Mouse (Mus musculus) ES-E14 (cell line): ENCODE data around the gene Ccr5. TPM values are rescaled to one million over a fixed set of nuclear protein-coding genes. Genes with fewer than 3 reads are reported as not detected.

Source experiments
- DNase-seq: peaks from one replicate; pipeline ENCODE4 v3.0.0-alpha.2; 2013; ENCODE audit warnings: low read depth, low spot score
- H3K27ac ChIP-seq: 2 replicates; pipeline ENCODE4 v1.5.1; 2012; ENCODE audit warnings: low read depth, mild to moderate bottlenecking, low read length, moderate library complexity, mixed read lengths; ENCODE audit not compliant: poor library complexity, insufficient read depth, severe bottlenecking
- H3K36me3 ChIP-seq: 2 replicates; pipeline ENCODE4 v1.6.1; 2012; ENCODE audit warnings: mild to moderate bottlenecking, low read length, moderate library complexity, mixed read lengths; ENCODE audit not compliant: control insufficient read depth, poor library complexity, insufficient read depth, severe bottlenecking
- H3K4me1 ChIP-seq, 2 experiments: fragments of 150-350 bp in 1 of 2; sonication (generic) in 1 of 2; 2 replicates each; pipeline ENCODE4 v1.6.1; 2012; ENCODE audit warnings: low read length in 2 of 2, mild to moderate bottlenecking in 1 of 2, mixed read lengths in 1 of 2; ENCODE audit not compliant: control insufficient read depth in 2 of 2, insufficient read depth in 2 of 2, poor library complexity in 1 of 2
- H3K4me3 ChIP-seq, 2 experiments: fragments of 150-350 bp in 1 of 2; sonication (generic) in 1 of 2; 2 replicates each; pipeline ENCODE4 v1.5.1; 2012; ENCODE audit warnings: low read length in 2 of 2, low read depth in 1 of 2, mild to moderate bottlenecking in 1 of 2, mixed read lengths in 1 of 2; ENCODE audit not compliant: insufficient read depth in 1 of 2, poor library complexity in 1 of 2, severe bottlenecking in 1 of 2
- H3K9ac ChIP-seq: 2 replicates; pipeline ENCODE4 v1.6.1; 2012; ENCODE audit warnings: low read depth, mild to moderate bottlenecking, low read length, mixed read lengths; ENCODE audit not compliant: poor library complexity, insufficient read depth, severe bottlenecking
- H3K9me3 ChIP-seq: fragments of 150-350 bp; sonication (generic); 2 replicates; pipeline ENCODE4 v1.6.1; 2012; ENCODE audit warnings: low read depth, mild to moderate bottlenecking, low read length; ENCODE audit not compliant: control insufficient read depth, insufficient read depth
- CHD2 ChIP-seq: IDR thresholded peaks from 2 replicates; pipeline ENCODE4 v1.6.1; 2014; ENCODE audit warnings: mild to moderate bottlenecking, low read depth, low read length, inconsistent platforms
- HCFC1 ChIP-seq: IDR thresholded peaks from 2 replicates; pipeline ENCODE4 v1.6.1; 2012; ENCODE audit warnings: low read length, inconsistent platforms, borderline replicate concordance; ENCODE audit not compliant: insufficient read depth
- MAFK ChIP-seq: IDR thresholded peaks from 2 replicates; pipeline ENCODE4 v1.6.1; 2014; ENCODE audit warnings: mild to moderate bottlenecking, low read depth, low read length, inconsistent platforms; ENCODE audit not compliant: insufficient read depth
- ZC3H11A ChIP-seq: IDR thresholded peaks from 2 replicates; pipeline ENCODE4 v1.6.1; 2012; ENCODE audit warnings: low read depth, mild to moderate bottlenecking, inconsistent platforms, low read length, borderline replicate concordance
- ZNF384 ChIP-seq: IDR thresholded peaks from 2 replicates; pipeline ENCODE4 v1.6.1; 2012; ENCODE audit warnings: low read depth, low read length, inconsistent platforms
- in situ Hi-C, 2 experiments: fragments of 600-800 bp; cut with MboI; formaldehyde crosslinking; loops; one replicate each; pipeline ENCODE4 v1.15.1; 2025; ENCODE audit warnings: low sequenced_read_pairs in 2 of 2, inconsistent platforms in 1 of 2; ENCODE audit not compliant: unreplicated experiment in 2 of 2
- total RNA-seq: library from RNA; depleted of rRNA; stranded (reverse); fragments of 300-350 nt; gene quantifications from 2 replicates; pipeline ENCODE4 v1.2.3, GENCODE M21; 2012; rRNA removed

The Ccr5 gene
- total RNA-seq, 1 experiment = not detected

DNA sequence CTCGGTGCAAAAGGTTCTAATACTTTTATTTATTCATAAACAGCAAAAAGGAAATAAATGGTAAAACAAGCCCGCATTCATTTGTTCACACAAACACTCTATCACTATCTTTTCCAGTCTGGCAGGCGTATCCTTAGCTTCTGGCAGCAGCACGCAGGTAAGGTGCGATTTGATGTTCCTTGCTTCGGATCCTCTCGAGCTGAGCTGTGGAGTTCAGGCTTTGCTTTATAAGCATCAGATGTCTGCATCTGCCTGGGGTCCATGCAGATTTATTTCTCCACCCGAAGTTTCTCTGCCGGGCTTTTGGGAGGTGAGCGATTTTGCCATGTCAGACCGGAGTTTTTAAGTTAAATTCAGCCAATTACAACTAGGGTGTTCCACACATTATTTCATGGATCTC lies 16.3 kb downstream of the Ccr5 start:
- H3K9me3 ChIP-seq = no peaks in the 10 kb centered on the region
- in situ Hi-C loops = no loop called here
- no peak for DNase-seq
- no peak overlapping the region for H3K9ac ChIP-seq
- H3K4me3 ChIP-seq = no peak overlapping the region
- no peaks in the 10 kb centered on the region for H3K36me3 ChIP-seq
- H3K27ac ChIP-seq = no peak overlapping the region
- TF ChIP-seq CHD2 = no peak
- H3K4me1 ChIP-seq = no peaks in the 10 kb centered on the region

GRCm38 (mm10) chr9:124138055-124138775 lies 16.9 kb downstream of the Ccr5 start:
- H3K27ac ChIP-seq = no peak overlapping the region
- in situ Hi-C loops = no loop called here
- no peaks in the 10 kb centered on the region for H3K36me3 ChIP-seq
- no peak for TF ChIP-seq ZC3H11A
- no peak for TF ChIP-seq ZNF384
- TF ChIP-seq MAFK = no peak
- no peak for TF ChIP-seq CHD2
- no peak for TF ChIP-seq HCFC1
- no peak for DNase-seq
- no peaks in the 10 kb centered on the region for H3K9me3 ChIP-seq
- no peak overlapping the region for H3K9ac ChIP-seq
- no peak overlapping the region for H3K4me3 ChIP-seq
- H3K4me1 ChIP-seq = no peaks in the 10 kb centered on the region

GRCm38 (mm10) chr9:124143678-124144077 lies 22.3 kb downstream of the Ccr5 start:
- no peak for DNase-seq
- TF ChIP-seq HCFC1 (no peak), ZC3H11A (no peak), MAFK (no peak), CHD2 (no peak), ZNF384 (no peak)
- Histone ChIP-seq H3K4me3 (no peak overlapping the region), H3K9ac (no peak overlapping the region), H3K4me1 (no peaks in the 10 kb centered on the region), H3K27ac (no peak overlapping the region), H3K36me3 (no peaks in the 10 kb centered on the region), H3K9me3 (no peaks in the 10 kb centered on the region)
- in situ Hi-C loops = no loop called here

DNA sequence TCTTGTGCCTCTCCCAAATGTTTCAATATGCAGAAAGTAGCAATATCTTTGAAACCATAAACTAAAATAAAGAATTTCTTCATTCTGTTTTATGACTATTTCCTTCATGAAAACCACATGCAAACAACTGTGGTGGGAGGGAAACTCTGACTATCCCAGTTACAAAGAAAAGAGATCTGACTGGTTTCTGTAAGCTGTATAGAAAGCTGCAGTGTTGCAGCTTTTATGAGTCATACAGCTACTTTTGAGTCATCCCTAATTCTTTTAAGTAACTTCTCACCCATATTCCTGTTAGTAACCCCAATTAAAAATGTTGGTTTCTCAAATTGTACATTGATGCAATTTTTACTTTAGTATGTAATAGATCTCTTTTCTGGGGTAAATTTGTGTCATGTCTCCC lies 25.0 kb downstream of the Ccr5 start:
- Histone ChIP-seq H3K36me3 (no peaks in the 10 kb centered on the region), H3K9me3 (no peaks in the 10 kb centered on the region), H3K9ac (no peak overlapping the region), H3K4me3 (no peak overlapping the region), H3K27ac (no peak overlapping the region), H3K4me1 (no peaks in the 10 kb centered on the region)
- in situ Hi-C loops = no loop called here
- no peak for TF ChIP-seq CHD2
- no peak for TF ChIP-seq HCFC1
- no peak for TF ChIP-seq ZC3H11A
- no peak for TF ChIP-seq MAFK
- no peak for TF ChIP-seq ZNF384
- no peak for DNase-seq

Other genes starting within 250 kb of the Ccr5 start
- gene Ccr1, start 152.9 kb upstream of the Ccr5 start, total RNA-seq = not detected in 2 replicates
- gene Ccr1l1, start 143.1 kb upstream of the Ccr5 start, total RNA-seq = not detected in 2 replicates
- gene Ccr3, start 99.6 kb upstream of the Ccr5 start, total RNA-seq = not detected in 2 replicates
- gene Ccr2, start 19.6 kb upstream of the Ccr5 start, total RNA-seq = not detected in 2 replicates
- gene 2010315B03Rik, start 191.2 kb downstream of the Ccr5 start, total RNA-seq = 1.1 and 1.5 TPM in 2 replicates